Mouse (Mus musculus) embryonic facial prominence, embryonic 14.5 days (tissue): ENCODE data around the gene Cyp2d22. TPM values are rescaled to one million over a fixed set of nuclear protein-coding genes. Genes with fewer than 3 reads are reported as not detected.

Experiments used
- ATAC-seq: fragments of 200-750 bp; cut with Nextera tagmentation; 2 replicates; pipeline ENCODE4 v1.8.0; 2017; ENCODE audit warnings: low read depth, moderate number of reproducible peaks, moderate TSS enrichment
- DNase-seq: peaks from one replicate; pipeline ENCODE4 v3.0.0-alpha.2; 2015; ENCODE audit warnings: low spot score
- H3K27ac ChIP-seq: fragments of 300-500 bp; sonication (generic); replicated peaks from 2 replicates; pipeline ENCODE4 v1.5.1; 2014; ENCODE audit warnings: low read depth, mild to moderate bottlenecking, low read length, moderate library complexity
- H3K27me3 ChIP-seq: fragments of 300-500 bp; sonication (generic); replicated peaks from 2 replicates; pipeline ENCODE4 v1.6.1; 2014; ENCODE audit warnings: low read length; ENCODE audit not compliant: control insufficient read depth, insufficient read depth
- H3K36me3 ChIP-seq: fragments of 300-500 bp; sonication (generic); 2 replicates; pipeline ENCODE4 v1.6.1; 2014; ENCODE audit warnings: low read length, mixed read lengths; ENCODE audit not compliant: control insufficient read depth, insufficient read depth
- H3K4me1 ChIP-seq: fragments of 300-500 bp; sonication (generic); 2 replicates; pipeline ENCODE4 v1.6.1; 2014; ENCODE audit warnings: antibody characterized with exemption, low read length; ENCODE audit not compliant: control insufficient read depth, insufficient read depth
- H3K4me2 ChIP-seq: fragments of 300-500 bp; sonication (generic); 2 replicates; pipeline ENCODE4 v1.6.1; 2014; ENCODE audit warnings: low read depth, mild to moderate bottlenecking, low read length, moderate library complexity, mixed read lengths
- H3K4me3 ChIP-seq: fragments of 300-500 bp; sonication (generic); 2 replicates; pipeline ENCODE4 v1.5.1; 2014; ENCODE audit warnings: low read depth, mild to moderate bottlenecking, low read length
- H3K9ac ChIP-seq: fragments of 300-500 bp; sonication (generic); 2 replicates; pipeline ENCODE4 v1.6.1; 2014; ENCODE audit warnings: low read depth, mild to moderate bottlenecking, low read length, moderate library complexity, mixed read lengths
- H3K9me3 ChIP-seq: fragments of 300-500 bp; sonication (generic); 2 replicates; pipeline ENCODE4 v1.6.1; 2016; ENCODE audit warnings: low read length; ENCODE audit not compliant: control insufficient read depth
- WGBS: fragments of 180-500 bp; shearing (Covaris S2); extraction: QIAGEN DNeasy Blood & Tissue Kit; methylation state at CpG from one replicate; pipeline ENCODE4 v1.1.7; 2014; 5-methylcytosine and 5-hydroxymethylcytosine counted together
- polyA plus RNA-seq: library from polyadenylated mRNA; unstranded; fragments of >200 nt; fragmentation: Nextera tagmentation; extraction: Ambion mirVana; gene quantifications from 2 replicates; pipeline ENCODE4 v1.2.1, GENCODE M21; 2014

The Cyp2d22 gene
- polyA plus RNA-seq, 1 experiment from 2014 or later, result 5.6 TPM

- peak overlapping the region; percentile 56 for H3K4me3 ChIP-seq
- H3K27me3 ChIP-seq, result no peaks in the 10 kb centered on the region
- H3K36me3 ChIP-seq, result peaks cover 12% of the 10 kb centered on the region
- H3K9me3 ChIP-seq, result no peaks in the 10 kb centered on the region
- 2% methylated on average over 18 of the region's 40 CpGs for WGBS
- H3K27ac ChIP-seq, result peak overlapping the region; percentile 85
- peaks cover 24% of the 10 kb centered on the region for H3K4me1 ChIP-seq
- DNase-seq (peak; percentile 79), ATAC-seq (peak; percentile 5; the same call in 1 of the 2 replicates)
- peak overlapping the region; percentile 87 for H3K9ac ChIP-seq
- H3K4me2 ChIP-seq, result peak overlapping the region; percentile 80
Observed at GRCm38 (mm10) chr15:82341036-82341501, 39.0 kb downstream of the Cyp2d22 start.

DNA sequence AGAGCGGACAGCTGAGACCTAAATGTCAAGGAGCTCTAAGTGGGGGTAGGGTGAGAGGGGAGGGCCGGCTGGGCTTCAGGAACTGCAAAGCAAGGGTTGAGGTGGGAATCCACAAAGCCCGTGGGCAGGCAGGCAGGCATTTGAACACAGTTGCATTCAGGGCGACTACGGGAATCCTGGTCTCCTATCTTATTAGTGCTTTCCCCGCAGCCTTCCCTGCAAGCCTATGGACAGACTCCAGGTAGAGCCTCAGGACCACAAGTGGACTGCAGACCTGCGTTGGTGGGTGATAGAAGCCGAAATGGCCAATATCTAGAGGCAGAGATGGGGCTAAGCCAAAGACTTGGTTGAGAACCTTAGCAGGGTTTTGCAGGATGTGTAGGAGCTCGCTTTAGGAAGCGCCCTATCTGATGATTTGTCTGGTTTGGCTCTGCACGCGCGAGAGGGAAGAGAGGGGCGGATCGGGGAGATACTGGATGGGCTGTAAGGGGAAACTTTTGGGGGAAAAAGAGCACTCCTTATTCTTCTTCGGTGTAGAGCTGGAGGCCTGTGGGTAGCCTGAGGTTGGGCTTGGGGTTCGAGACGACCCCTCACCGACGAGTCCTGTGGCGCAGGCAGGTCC is 39.5 kb downstream of the Cyp2d22 start:
- ATAC-seq, result no peak
- WGBS, result 38% methylated on average over 17 of the region's 21 CpGs

DNA sequence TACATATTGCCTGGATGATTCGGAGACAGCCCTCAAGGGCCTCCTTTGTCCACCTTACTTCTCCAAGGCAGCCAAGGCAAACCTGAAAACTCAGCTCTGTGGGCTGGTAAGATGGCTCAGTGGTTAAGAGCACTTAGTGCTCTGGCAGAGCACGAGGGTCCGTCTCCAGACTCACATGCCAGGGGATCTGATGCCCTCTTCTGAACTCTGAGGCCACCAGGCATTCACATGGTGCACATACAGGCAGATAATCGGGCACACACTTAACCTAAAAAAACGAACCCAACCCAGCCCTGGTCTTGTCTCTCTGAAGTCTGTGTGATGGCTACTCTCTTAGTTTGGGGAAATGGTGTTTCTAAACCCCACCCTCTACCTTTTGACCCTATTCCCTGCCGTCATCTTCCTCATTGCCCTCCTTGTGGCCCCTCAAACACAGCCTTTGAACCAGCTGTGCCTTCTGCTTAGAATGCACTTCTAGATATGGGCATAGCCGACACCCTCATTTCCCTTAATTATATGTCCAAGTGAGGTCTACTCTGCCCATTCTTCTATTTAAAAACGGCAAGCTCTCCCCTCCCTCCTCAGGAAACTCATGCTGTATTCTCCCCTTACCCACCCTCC is 40.3 kb downstream of the Cyp2d22 start:
- no peak overlapping the region for H3K4me3 ChIP-seq
- no peak overlapping the region for H3K9ac ChIP-seq
- H3K36me3 ChIP-seq, result peaks cover 25% of the 10 kb centered on the region
- no peaks in the 10 kb centered on the region for H3K9me3 ChIP-seq
- H3K27ac ChIP-seq, result no peak overlapping the region
- ATAC-seq, result no peak
- H3K4me1 ChIP-seq, result peaks cover 24% of the 10 kb centered on the region
- H3K27me3 ChIP-seq, result no peaks in the 10 kb centered on the region
- no peak overlapping the region for H3K4me2 ChIP-seq
- no peak for DNase-seq
- WGBS, result 69% methylated on average over 8 of the region's 8 CpGs

More for the DNA sequence above, 39.5 kb downstream of the Cyp2d22 start:
- DNase-seq, result no peak
- Histone ChIP-seq H3K27me3 (no peaks in the 10 kb centered on the region), H3K4me3 (peak overlapping the region; percentile 56), H3K9me3 (no peaks in the 10 kb centered on the region), H3K27ac (peak overlapping the region; percentile 85), H3K36me3 (peaks cover 18% of the 10 kb centered on the region), H3K9ac (peak overlapping the region; percentile 87), H3K4me2 (peak overlapping the region; percentile 80), H3K4me1 (peaks cover 24% of the 10 kb centered on the region)

- Histone ChIP-seq H3K27ac (peak overlapping the region; percentile 61), H3K9me3 (no peaks in the 10 kb centered on the region), H3K27me3 (no peaks in the 10 kb centered on the region), H3K9ac (peak overlapping the region; percentile 72), H3K4me3 (peak overlapping the region; percentile 63), H3K4me2 (peak overlapping the region; percentile 78), H3K36me3 (peaks cover 31% of the 10 kb centered on the region), H3K4me1 (peaks cover 24% of the 10 kb centered on the region)
- DNase-seq (no peak), ATAC-seq (no peak)
- 49% methylated on average over 10 of the region's 10 CpGs for WGBS
Observed at GRCm38 (mm10) chr15:82339150-82339549, 40.9 kb downstream of the Cyp2d22 start.

DNA sequence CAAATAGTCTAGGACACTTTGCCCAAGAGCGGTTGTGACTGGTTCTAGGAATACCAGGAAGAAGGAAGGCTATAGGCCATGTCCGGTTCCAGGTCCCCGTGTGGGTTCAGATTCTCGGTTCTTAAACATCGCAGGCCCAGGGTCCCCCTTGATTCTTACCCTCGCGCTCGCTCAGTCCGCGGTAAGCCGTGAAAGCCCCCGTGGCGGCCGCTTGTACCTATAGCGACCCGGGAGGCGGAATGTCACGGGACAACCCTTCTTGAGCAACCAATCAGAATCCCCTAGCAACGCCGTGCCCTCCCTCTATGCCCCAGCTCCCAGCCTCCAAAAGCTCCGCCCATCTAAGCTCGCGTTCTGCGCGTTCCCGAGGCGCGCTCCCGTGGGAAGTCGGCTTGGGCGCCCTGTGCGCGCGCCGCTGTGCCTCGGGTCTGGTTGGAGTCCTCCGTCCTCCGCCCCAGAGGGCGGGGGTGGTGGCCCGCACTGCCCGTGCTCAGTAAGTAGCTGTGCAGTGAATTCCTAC is 41.4 kb downstream of the Cyp2d22 start, which contains the start of the genes Naga, Pheta2 and Smdt1:
Naga (minus strand) TSS at position 333 of the 520 bp plus-strand sequence.
Pheta2 (plus strand) TSS at position 350 of the 520 bp plus-strand sequence.
Smdt1 (plus strand) TSS at position 367 of the 520 bp plus-strand sequence.
- Histone ChIP-seq H3K27me3 (no peaks in the 10 kb centered on the region), H3K27ac (peak within 1 kb of the TSS; percentile 61), H3K9me3 (no peaks in the 10 kb centered on the region), H3K9ac (peak within 1 kb of the TSS; percentile 72), H3K36me3 (peaks cover 29% of the 10 kb centered on the region), H3K4me3 (peak within 1 kb of the TSS; percentile 63), H3K4me2 (peak within 1 kb of the TSS; percentile 78), H3K4me1 (peaks cover 24% of the 10 kb centered on the region)
- peak; percentile 97 for DNase-seq
- WGBS, result under 1% methylated on average over 36 of the region's 41 CpGs
- peak; percentile 90 for ATAC-seq

GRCm38 (mm10) chr15:82337875-82338274 is 42.2 kb downstream of the Cyp2d22 start:
- ATAC-seq, result no peak
- Histone ChIP-seq H3K36me3 (peaks cover 23% of the 10 kb centered on the region), H3K9ac (peak overlapping the region; percentile 72), H3K27ac (peak overlapping the region; percentile 61), H3K4me2 (peak overlapping the region; percentile 78), H3K27me3 (no peaks in the 10 kb centered on the region), H3K4me1 (peaks cover 24% of the 10 kb centered on the region), H3K9me3 (no peaks in the 10 kb centered on the region), H3K4me3 (peak overlapping the region; percentile 63)
- no peak for DNase-seq
- WGBS, result 16% methylated on average over 4 of the region's 4 CpGs

DNA sequence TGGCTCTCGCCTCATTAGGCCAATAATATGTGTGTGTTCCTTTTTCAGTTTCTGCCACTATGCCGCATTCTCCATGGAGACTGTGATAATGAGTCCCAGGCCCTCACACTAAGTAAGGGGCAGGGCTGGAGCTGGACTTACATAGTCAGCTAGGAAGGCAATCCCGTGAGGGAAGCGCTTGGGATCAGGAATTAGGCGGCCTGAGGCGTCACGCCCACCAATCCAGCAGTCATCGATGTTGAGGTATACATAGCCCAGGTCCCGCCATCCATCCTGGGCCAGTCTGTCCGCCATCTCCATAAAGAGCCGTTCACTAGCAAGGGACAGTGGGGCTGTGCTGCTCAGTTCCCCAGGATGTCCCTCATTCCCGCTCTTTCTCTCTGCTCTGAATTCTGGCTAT is 43.4 kb downstream of the Cyp2d22 start:
- WGBS, result 80% methylated on average over 12 of the region's 12 CpGs
- H3K27ac ChIP-seq, result no peak overlapping the region
- no peaks in the 10 kb centered on the region for H3K9me3 ChIP-seq
- H3K4me1 ChIP-seq, result peaks cover 17% of the 10 kb centered on the region
- H3K4me3 ChIP-seq, result no peak overlapping the region
- H3K4me2 ChIP-seq, result no peak overlapping the region
- H3K9ac ChIP-seq, result no peak overlapping the region
- DNase-seq (no peak), ATAC-seq (no peak)
- no peaks in the 10 kb centered on the region for H3K27me3 ChIP-seq
- H3K36me3 ChIP-seq, result peaks cover 28% of the 10 kb centered on the region

GRCm38 (mm10) chr15:82335194-82335593 is 44.9 kb downstream of the Cyp2d22 start:
- H3K9ac ChIP-seq, result no peak overlapping the region
- peaks cover 16% of the 10 kb centered on the region for H3K4me1 ChIP-seq
- peaks cover 40% of the 10 kb centered on the region for H3K36me3 ChIP-seq
- no peaks in the 10 kb centered on the region for H3K9me3 ChIP-seq
- ATAC-seq (no peak), DNase-seq (no peak)
- 91% methylated on average over 4 of the region's 4 CpGs for WGBS
- H3K27ac ChIP-seq, result no peak overlapping the region
- no peak overlapping the region for H3K4me3 ChIP-seq
- no peak overlapping the region for H3K4me2 ChIP-seq
- H3K27me3 ChIP-seq, result no peaks in the 10 kb centered on the region
